Mouse (Mus musculus): ENCODE measurements around the gene Icam2.

DNA sequence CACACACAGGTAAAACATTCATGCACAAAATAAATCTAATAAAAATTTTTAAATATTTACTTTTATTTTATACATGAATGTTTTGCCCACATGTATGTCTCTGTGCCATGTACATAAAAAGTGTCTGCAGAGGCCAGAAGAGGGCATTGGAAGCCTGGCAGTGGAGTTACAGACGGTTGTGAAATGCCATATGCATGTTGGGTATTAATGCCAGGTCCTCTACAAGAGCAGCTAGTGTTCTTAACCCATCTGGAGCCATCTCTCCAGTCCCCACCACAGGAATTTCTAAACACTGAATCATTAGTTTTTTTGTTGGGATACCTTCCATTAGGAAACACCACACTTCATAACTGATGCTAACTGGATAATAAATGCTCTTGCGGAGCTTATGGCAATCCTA lies 49.7 kb upstream of the Icam2 start:
- no peak for TF ChIP-seq CTCF (conservative IDR thresholded peaks at IDR 0.05; ENCODE audit: low read length)
- TF ChIP-seq NANOG (IDR thresholded peaks at IDR 0.05; ENCODE audit: borderline replicate concordance, low read length), result no peak
- TF ChIP-seq POU5F1 (IDR thresholded peaks at IDR 0.05; ENCODE audit: borderline replicate concordance, low read length), result no peak
